Mouse (Mus musculus) monocyte, adult 2 months (primary cell): ENCODE results near the gene Tmem174.
A peak's percentile ranks its signal among the peaks of the same experiment; 100 is the strongest.

ENCODE experiments used
- DNase-seq, 2 experiments: peaks; one replicate each; pipeline ENCODE4 v3.0.0; 2022; ENCODE audit warnings: low spot score in 2 of 2, low read depth in 1 of 2

Tmem174 gene

DNA sequence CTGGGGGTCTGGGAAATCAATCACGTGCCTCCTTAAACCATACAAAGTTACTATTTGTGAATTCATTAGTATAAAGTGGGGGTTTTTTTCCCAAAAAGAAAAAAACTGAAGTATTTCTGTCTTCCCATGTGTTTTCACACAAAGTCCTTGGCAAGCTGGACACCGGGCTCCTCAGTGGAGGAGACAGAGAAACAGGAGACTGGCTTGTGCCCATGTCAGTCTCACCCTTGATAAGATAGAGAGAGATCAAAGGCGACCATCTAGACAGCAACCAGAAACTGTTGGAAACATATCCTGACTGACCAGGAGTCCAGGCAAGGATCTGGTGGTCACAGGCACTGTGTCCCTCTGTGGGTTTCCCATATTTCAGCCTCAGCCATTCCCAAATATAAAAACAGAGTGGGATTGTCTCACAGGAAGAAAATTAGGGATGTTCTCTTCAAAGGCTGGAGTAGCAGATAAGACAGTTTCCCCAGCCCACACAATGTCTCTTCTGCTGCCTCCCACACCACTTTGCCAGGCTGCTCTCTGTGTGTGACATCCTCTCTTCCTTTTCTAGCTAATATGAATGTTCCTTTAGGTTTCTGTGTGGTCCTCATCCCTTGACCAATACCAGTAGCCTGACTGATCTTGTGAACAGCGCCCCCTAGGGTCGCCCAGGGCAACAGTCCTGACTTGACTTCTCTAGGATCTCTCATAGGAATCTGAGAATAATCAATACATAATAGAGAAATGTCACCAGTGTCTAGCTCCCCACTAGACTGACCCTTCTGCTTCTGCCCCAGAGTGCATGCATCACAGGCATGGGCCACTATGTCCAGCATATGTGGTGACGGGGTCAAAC is 3.3 kb downstream of the Tmem174 start:
- DNase-seq = no peak

DNA sequence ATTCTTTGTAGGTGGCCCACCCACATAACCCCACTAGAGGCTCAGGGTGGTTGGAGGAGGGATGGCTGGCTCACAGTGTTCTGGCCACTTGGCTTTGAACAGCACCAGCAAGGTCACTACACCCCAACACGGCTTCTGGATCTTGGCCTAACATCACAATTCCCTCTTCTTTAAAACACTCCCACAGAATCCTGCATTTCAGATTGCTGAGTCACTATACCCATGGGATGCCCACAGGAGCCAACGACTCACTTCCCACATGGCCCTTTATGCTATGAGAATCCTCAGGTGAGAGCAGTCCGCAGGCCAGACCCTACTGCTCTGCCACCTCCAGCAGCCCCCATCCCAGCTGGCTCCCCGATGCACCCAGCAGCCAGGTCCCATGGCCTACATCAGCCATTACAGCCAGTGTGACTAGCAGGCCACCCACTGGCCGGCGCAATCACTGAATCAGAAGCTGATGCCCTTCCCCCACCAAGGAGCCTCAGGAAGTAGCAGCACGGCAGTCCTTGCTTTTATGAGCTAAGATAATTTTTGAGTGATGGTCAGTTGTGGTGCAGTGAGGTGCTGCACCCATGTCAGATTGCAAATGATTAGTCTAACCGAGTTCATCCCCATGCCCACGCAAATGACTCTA is 4.8 kb downstream of the Tmem174 start:
- no peak for DNase-seq

DNA sequence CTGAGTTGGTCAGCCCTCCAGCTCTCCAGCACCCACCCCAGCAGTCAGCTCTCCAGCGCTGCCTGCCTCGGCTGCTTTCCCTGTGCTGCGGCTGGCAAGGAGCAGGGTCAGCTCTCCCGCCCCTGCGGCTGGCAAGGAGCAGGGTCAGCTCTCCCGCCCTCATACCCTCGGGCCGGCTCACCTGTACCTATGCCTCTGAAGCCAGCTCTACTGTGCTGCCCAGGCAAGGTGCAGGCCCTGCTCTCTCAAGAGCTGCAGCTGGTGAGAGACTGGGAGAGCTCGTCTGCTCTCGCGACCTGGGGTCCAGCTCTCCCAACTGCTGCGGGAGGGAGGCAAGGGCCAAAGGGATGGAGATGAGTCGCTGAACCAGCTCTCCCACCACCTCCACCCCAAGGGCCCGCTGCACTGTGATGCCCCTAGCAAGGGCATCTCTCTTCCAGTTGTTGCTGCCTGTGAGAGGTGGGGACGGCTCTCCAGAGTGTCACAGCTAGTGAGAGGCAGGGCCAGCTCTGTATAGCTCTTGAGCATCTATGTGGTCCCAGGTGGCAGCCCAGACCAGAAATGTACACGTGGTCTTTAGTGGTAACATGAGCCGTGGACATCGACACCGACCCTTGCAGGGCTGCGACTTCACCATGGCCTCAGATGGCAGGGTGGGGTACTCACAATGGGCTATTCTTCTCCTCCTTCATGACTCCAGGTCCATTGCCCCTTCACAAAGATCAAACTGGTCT is 5.9 kb downstream of the Tmem174 start:
- DNase-seq = no peak

DNA sequence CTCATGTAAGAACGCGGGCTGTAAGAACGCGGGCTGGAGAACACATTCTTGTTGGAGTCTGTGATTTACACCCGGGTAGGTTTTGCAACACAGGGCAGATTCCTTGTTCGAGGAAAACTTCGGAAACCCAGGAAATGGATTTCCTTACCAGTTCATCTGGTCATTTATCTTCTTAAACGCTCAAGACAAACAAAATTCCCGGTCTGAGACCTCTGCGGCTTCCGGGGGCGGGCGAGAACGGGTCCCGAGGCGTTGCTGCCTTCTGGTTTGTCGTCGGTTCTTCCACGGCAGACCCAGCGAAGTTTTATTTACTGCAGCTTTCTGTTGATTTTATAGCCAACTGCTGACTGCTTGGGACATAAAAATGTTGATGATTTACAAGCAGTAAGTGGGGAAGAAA is 10.5 kb downstream of the Tmem174 start:
- DNase-seq = no peak

GRCm38 (mm10) chr13:98624506-98624905 is 12.7 kb downstream of the Tmem174 start:
- no peak for DNase-seq

GRCm38 (mm10) chr13:98622881-98623549 is 14.2 kb downstream of the Tmem174 start:
- DNase-seq = no peak

DNA sequence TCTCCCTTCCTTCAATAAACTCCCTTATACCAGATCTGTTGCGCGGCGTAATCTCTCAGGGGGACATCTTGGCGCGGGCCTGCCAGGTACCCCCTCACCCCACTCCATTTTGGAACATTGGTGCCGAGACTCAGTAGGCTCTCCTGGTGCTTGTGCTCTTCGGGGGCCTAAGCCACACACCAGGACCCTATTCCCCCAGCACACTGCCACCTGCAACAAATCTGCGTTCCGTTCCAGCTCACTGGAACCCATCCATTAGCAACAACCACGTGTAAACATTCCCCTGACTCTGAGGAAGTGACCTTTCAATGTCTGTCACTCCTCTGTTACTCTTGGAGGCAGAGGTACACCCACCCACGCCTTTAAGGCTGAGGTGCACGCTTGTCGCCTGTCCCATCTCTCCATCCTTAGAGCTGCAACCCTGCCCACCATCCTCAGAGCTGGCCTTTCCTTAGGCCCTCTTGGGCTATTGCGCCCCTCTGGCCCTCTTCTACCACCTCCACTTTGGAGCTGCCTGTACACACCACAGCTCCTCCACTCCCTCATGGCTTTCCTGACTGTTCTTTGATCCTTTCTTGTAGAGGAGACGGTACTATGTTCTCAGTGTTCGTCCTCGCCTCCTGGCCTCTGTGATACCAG is 19.7 kb downstream of the Tmem174 start:
- DNase-seq = no peak

GRCm38 (mm10) chr13:98607885-98608477 is 29.2 kb downstream of the Tmem174 start:
- no peak for DNase-seq

- DNase-seq = no peak
Observed at GRCm38 (mm10) chr13:98603799-98604198, 33.4 kb downstream of the Tmem174 start.

DNA sequence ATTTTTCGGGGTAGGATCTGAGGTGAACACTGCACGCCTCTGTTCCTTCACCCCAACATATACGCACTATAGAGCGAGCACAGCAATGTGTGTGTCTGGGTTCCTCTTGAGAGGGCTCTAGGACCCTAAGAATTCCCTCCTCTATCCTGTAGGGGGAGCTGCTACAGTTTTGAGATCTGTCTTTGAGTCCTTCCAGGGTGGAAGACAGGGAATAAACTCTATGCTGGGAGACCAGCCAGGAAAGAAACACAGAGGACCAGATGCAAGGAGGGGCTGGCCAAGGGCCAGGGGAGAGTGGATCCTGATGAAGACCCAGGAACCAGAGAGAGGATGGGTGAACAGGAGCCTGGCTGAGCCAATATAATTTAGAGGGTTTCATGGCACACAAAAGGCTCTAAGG is 40.5 kb downstream of the Tmem174 start:
- DNase-seq = no peak

DNA sequence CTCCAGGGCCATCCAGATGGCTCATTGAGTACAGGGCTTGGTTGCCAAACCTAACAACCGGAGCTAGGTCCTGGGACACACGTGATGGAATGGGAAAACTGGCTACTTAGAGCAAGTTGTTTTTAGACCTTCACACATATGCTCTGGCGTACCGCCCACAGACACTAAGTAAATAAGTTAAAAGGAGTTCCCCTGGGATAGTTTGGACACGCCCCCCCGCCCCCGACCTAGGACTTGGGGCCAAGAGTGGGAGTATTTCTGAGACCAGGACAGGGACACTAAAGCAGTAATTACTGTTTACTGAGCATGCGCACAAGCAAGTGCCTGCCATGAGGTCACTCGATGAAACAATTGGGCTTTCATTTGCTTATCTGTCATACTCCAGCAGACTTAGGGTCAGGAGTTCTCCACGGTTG is 42.5 kb downstream of the Tmem174 start:
- DNase-seq = no peak

DNA sequence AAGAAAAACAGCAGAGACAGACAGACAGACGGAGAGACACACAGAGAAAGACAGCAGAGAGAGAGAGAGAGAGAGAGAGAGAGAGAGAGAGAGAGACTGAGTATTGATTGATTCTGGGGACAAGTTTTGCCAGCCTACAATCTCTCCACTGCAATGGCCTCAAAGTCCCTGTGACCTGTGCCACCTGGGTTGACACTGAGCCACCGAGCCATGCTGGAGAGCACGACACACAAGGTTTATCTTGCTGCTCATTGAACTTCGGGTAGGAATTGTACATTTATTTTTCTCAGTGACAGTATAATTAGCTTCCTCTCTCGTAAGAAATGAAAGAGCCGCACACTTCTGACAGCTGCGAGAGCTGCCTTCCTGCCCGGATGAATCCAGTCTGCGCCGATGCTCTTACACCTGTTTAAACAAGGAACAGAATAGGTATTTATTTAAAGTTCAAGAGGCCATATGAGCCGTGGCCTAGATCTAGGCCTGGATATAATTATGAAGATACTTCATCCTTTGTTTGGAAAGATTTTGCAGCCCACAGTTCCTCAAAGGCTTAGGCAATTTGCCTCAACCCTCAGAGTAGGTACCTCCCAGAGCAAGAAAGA is 43.2 kb downstream of the Tmem174 start:
- no peak for DNase-seq

DNA sequence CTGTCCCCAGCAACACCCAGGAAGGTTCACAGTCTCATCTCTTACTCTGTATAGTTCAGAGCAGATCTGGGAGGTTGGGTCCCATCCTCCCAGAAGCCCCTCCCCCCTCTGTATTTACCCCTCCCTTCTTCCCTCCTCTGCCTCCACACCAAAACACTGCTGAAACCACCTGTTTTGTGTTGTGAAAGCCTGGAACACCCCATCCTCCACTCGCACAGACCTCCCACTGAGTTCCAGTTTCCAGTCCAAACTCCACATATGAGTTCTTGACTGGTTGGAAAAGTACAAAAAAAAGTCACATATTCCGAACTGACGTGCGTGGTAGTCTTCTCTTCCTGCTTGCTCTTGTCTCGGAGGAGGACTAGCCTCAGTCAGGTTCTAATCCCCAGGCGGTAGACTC is 45.8 kb downstream of the Tmem174 start:
- DNase-seq = no peak

DNA sequence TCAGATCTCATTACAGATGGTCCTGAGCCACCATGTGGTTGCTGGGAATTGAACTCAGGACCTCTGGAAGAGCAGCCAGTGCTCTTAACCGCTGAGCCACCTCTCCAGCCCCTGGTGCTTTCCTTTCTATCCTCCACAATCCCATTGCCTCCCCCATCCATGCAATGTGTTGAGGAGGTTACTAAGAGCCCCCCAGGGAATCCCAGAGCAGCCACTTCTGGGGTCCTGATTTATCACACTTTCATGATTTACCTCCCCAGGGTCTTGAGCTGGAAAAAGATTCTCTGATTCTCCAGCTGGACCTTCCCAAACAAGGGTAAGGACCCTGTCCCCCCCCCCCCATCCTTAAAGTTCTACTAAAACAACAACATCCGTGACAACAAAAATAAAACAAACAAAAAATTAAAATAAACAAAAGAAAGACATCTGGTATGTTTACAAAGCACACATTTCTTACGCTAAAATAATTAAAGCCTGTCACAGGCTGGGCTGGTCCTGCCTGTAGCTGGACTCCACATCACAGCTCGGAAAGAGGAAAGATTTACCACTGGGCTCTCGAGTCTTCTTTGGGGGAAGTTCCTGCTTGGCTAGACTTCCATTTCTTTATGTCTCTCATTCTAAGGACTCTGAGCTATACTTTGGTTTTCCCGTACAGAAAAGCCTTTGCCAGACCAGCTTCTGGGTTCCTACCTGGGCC is 46.4 kb downstream of the Tmem174 start:
- DNase-seq = no peak

DNA sequence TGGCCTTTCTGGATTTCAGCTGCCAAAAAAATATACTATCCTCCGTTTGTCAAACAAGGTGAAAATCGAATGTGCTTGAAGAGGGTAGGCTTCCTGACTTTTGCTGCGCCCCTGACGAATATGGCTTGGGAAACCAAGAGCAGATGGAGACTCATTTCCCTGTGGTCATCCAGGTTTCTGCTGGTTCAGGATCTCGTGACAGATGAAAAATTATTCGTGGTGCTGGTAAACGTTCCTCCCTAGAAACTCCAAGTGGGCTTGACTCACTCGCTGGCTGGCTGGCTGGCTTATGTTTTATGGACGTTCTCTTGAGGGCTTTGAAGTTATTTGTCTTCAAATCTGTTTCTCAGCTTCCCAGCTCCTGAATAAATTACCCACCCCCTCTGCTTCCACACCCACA is 47.6 kb downstream of the Tmem174 start:
- DNase-seq = no peak

DNA sequence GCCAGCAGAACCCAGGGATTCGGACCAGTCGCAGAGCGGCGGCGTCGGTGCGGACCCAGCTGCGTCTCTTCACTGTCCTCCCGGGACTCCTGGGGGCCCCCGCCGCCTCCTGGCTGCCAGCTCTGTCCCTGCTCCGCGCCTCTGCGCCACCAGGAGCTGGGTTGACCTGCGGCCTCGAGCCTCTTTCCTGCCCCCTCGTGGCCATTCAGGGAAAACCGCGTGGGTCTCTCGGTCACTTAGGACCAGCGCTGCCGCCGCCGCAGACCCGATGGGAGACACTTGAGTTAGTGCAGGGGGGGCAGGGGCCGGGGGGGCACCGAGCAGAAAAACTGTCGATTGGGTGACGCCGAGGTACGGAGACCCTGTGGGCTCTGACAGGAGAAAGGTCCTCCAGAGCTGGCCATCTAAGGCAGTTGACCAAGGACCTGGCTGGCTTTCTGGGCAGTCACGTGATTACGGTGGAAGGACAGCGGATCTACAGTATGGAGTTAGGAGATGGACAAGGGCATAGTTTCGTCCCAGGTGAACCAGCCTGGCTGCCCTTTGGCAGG is 48.2 kb downstream of the Tmem174 start:
- DNase-seq = peak in 1 of 2 experiments; percentile 5

GRCm38 (mm10) chr13:98588480-98588879 is 48.7 kb downstream of the Tmem174 start:
- no peak for DNase-seq

GRCm38 (mm10) chr13:98587639-98588038 is 49.6 kb downstream of the Tmem174 start:
- no peak for DNase-seq
